11 mouse cellular contexts compared by ENCODE assay signal in the genomic region with DNA sequence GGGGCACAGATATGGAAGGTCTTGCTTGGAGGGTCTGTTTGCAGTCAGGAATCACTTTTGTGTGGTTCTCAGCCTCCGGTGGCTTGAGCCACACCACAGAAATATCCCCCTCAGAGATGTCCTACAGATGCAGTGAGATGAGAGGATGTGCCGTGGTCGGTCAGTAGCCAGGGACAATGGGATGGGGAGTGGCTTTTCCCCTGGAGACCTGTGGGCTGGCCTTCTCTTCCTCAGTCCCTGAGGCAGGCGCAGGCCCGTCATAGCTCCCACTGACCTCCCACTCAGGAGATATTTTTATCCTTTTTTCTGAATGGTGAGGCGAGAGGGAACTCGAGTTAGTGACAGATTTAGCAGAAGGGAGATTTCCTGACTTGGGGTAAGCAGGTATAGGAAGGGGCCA. TPM values are rescaled to one million over a fixed set of nuclear protein-coding genes. Genes with fewer than 3 reads are reported as not detected.
DNase-seq lines count a peak whose midpoint lies in the region; ATAC-seq lines count a peak whose summit lies in the region.
"Had no signal": no experiment of that assay in that cellular context is flagged by ENCODE, and none has a peak within 500 bp of the region (broad histone marks: within the 10 kb centered on the region; RNA-seq: fewer than 3 reads in every experiment).

No protein-coding gene starts in this region.

- no peak for ATAC-seq in embryonic facial prominence, embryonic 11.5 days (replicated peaks; ENCODE audit: insufficient number of reproducible peaks, low FRiP score, low TSS enrichment, low read depth)
- no peak for ATAC-seq in heart, embryonic 13.5 days (ENCODE audit: extremely low read depth, insufficient number of reproducible peaks, low FRiP score, low TSS enrichment)
- no peak for ATAC-seq in limb, embryonic 12.5 days (ENCODE audit: insufficient number of reproducible peaks, insufficient read depth, low FRiP score, low TSS enrichment, low read depth)
- ATAC-seq: Patski had no signal

- no peaks in the 10 kb centered on the region for H3K9me3 ChIP-seq in embryonic facial prominence, embryonic 11.5 days (replicated peaks; ENCODE audit: control insufficient read depth, low read length)
- H3K9me3 ChIP-seq in heart, embryonic 13.5 days, result no peaks in the 10 kb centered on the region
- H3K9me3 ChIP-seq in limb, embryonic 12.5 days, result no peaks in the 10 kb centered on the region
- H3K9me3 ChIP-seq: liver, embryonic 13.5 days had no signal

- 47% methylated on average over 7 of the region's 7 CpGs for WGBS in embryonic facial prominence, embryonic 11.5 days
- WGBS in heart, embryonic 13.5 days, result 22% methylated on average over 7 of the region's 7 CpGs
- WGBS in limb, embryonic 12.5 days, result 73% methylated on average over 7 of the region's 7 CpGs

- H3K4me2 ChIP-seq in embryonic facial prominence, embryonic 11.5 days (ENCODE audit: low read depth, low read length), result 0 out of 2 replicates have a peak overlapping the region, but pooled peaks have one; percentile 1
- H3K4me2 ChIP-seq in heart, embryonic 13.5 days, result peak overlapping the region; percentile 22
- no peak overlapping the region for H3K4me2 ChIP-seq in limb, embryonic 12.5 days
- H3K4me2 ChIP-seq: liver, embryonic 13.5 days had no signal

- no peaks in the 10 kb centered on the region for H3K27me3 ChIP-seq in embryonic facial prominence, embryonic 11.5 days (ENCODE audit: control insufficient read depth, insufficient read depth, low read length)
- H3K27me3 ChIP-seq in heart, embryonic 13.5 days (replicated peaks), result peaks cover 5% of the 10 kb centered on the region; the same call in 1 of the 2 replicates
- peaks cover 25% of the 10 kb centered on the region for H3K27me3 ChIP-seq in limb, embryonic 12.5 days

- H3K4me3 ChIP-seq in embryonic facial prominence, embryonic 11.5 days (ENCODE audit: low read depth, low read length), result no peak overlapping the region
- H3K4me3 ChIP-seq in heart, embryonic 13.5 days, result no peak overlapping the region
- no peak overlapping the region for H3K4me3 ChIP-seq in limb, embryonic 12.5 days (replicated peaks)
- H3K4me3 ChIP-seq: liver, embryonic 13.5 days had no signal

- DNase-seq in heart, adult 11 months, result peak; percentile 97
- no peak for DNase-seq in heart, adult 8-10 months (ENCODE audit: low spot score)
- no peak for DNase-seq in embryonic facial prominence, embryonic 11.5 days (ENCODE audit: low spot score)
- no peak for DNase-seq in spleen, postnatal 10 days (ENCODE audit: low spot score in 2 of 2)
- DNase-seq in thymus, postnatal 25 days, result no peak
- DNase-seq in urinary bladder, adult 18-20 months (ENCODE audit: low spot score in 2 of 2), result no peak
- DNase-seq: liver, embryonic 13.5 days; spleen, adult 18-20 months had no signal

- 0 out of 2 replicates have a peak overlapping the region, but pooled peaks have one; percentile 24 for H3K27ac ChIP-seq in embryonic facial prominence, embryonic 11.5 days (replicated peaks; ENCODE audit: low read depth, low read length)
- H3K27ac ChIP-seq in heart, embryonic 13.5 days (replicated peaks), result peak overlapping the region; percentile 56
- peak overlapping the region; percentile 45; the same call in 1 of the 2 replicates for H3K27ac ChIP-seq in limb, embryonic 12.5 days
- H3K27ac ChIP-seq: liver, embryonic 13.5 days had no signal

- H3K9ac ChIP-seq in embryonic facial prominence, embryonic 11.5 days (replicated peaks; ENCODE audit: low read length), result no peak overlapping the region
- peak overlapping the region; percentile 54 for H3K9ac ChIP-seq in heart, embryonic 13.5 days
- H3K9ac ChIP-seq in limb, embryonic 12.5 days (replicated peaks), result no peak overlapping the region
- H3K9ac ChIP-seq: liver, embryonic 13.5 days had no signal

- H3K4me1 ChIP-seq in embryonic facial prominence, embryonic 11.5 days (ENCODE audit: control insufficient read depth, insufficient read depth, low read length), result peaks cover 23% of the 10 kb centered on the region
- H3K4me1 ChIP-seq in heart, embryonic 13.5 days, result peaks cover 87% of the 10 kb centered on the region
- H3K4me1 ChIP-seq in limb, embryonic 12.5 days (replicated peaks), result peaks cover 74% of the 10 kb centered on the region

- peaks cover 3% of the 10 kb centered on the region for H3K36me3 ChIP-seq in embryonic facial prominence, embryonic 11.5 days (replicated peaks; ENCODE audit: control insufficient read depth, insufficient read depth, low read depth, low read length)
- H3K36me3 ChIP-seq in heart, embryonic 13.5 days, result peaks cover 16% of the 10 kb centered on the region; the same call in 1 of the 2 replicates
- H3K36me3 ChIP-seq in limb, embryonic 12.5 days, result peaks cover 16% of the 10 kb centered on the region; the same call in 1 of the 2 replicates
- H3K36me3 ChIP-seq: liver, embryonic 13.5 days had no signal

RNA-seq across cellular contexts. Expression of a gene that starts 12.6 kb away (rescaled TPM):
- 10 to 100 TPM; 13.9 to 21.6 (median 19.8) TPM for total RNA-seq in heart, adult 8-10 months (2022)
- polyA plus RNA-seq in embryonic facial prominence, embryonic 11.5 days (2014; fragmentation: Nextera tagmentation; extraction: Ambion mirVana), result 36.3 and 36.8 TPM in 2 replicates
- polyA plus RNA-seq in heart, embryonic 13.5 days (2015; fragmentation: Nextera tagmentation; extraction: Ambion mirVana), result 7.2 and 8.2 TPM in 2 replicates
- polyA plus RNA-seq in limb, embryonic 12.5 days (2016; fragmentation: Nextera tagmentation; extraction: Ambion mirVana), result 14.9 and 15.0 TPM in 2 replicates
